Mouse (Mus musculus) spleen, adult 12 weeks (tissue): Measurements from ENCODE around the gene Slc22a14.
"Not testable (repeated sequence)": the region's sequence is repeated elsewhere in the genome, so short reads cannot be mapped to it uniquely, and the experiment has no call there.

Experiments used
- DNase-seq: peaks from one replicate; pipeline ENCODE4 v3.0.0; 2022; ENCODE audit warnings: low spot score

The Slc22a14 gene

DNA sequence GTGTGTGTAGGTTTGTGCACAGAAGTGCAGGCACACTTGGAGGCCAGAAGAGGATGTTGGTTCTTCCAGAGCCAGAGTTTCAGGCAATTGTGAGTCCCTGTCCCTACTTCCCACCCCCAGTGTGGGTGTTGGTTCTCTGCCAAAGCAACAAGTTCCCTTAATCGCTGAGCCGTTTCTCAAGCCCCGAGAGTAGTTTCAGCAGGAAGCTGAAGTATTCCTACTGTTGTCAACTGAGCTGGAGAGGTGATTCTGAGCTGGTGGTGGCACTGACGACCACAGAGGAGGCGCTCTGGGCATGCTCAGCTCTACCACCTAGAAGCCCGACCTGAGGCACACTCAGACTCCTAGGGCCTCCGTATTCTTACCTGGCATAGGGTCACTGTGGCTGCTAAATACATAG lies at the start of gene Slc22a14:
TSS of gene Slc22a14 (minus strand) at position 270 of the 400 bp plus-strand sequence.
- DNase-seq = no peak

DNA sequence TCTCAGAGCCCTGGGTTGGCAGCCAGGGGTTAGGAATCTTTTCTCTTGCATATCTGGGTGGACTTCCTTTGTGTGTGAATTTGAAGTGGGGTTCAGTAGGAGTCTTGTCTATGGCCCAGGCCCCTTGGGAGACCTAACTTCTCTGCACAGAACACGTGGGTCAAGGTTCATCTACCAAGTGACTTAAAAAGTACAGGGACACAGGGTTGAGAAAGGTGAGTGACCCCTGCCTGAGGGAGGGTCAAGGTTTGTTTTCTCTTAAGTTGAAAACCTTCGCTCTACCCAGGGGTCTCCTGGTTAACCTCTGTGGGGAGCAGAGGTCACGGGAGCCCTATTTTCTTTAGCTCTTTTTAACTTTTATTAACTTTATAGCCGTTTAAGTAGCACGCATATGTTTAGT lies 44.5 kb upstream of the Slc22a14 start:
- no peak for DNase-seq

DNA sequence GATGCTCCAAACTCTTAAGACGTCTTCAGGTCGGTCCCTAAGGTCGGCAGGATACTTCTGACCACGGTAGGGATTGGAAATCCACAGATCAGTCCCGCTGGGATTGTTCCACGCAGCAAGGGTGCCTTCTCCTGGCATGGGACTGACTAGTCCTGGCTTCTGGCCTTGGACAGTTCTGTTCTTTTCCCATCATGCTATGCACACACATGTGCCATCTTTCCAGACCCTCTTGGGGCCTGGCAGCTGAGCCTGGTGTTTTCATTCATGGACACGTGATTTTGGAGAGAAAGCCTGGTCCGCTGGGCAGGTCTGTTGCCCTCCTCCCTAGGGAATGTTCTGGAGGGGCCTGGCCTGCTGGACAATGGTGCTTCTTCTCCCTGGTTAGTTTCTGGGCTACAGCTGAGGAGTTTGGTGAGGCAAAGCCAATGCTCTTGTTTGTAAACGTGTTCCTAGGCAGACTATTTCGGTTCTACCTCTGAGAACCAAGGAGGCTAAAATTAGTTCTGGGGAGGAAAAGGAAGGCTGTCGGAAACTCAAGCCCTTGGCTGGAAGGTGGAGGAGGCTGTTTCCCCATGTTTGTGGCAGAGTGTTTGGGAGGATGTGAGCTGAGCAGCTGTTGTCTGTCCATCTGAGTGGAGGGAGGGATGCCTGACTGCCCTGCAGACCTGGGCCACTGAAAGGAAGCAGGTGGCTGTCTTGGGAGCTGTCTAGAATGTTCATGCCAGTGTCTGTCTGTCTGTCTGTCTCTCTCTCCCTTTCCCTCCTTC lies 43.7 kb upstream of the Slc22a14 start:
- no peak for DNase-seq

DNA sequence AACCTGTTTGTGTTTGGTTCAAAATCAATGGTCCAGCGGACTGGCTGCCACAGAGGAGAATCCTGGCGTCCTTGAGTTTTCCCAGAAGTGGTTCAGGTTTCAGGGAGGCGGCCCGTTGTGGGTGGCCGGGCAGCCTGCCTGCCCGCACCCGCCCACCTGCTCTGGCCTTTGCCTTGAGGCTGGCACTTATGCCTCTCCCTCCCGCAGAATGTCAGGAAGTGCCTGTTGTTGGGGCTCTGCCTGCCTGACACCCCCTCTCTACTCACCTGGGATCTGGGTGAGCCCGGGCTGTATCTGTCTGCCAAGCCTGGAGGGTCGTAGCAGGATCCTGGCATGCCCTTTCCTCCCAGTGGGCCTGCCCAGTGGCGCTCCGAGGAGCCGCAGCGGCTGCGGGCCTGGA lies 42.5 kb upstream of the Slc22a14 start:
- DNase-seq = no peak

DNA sequence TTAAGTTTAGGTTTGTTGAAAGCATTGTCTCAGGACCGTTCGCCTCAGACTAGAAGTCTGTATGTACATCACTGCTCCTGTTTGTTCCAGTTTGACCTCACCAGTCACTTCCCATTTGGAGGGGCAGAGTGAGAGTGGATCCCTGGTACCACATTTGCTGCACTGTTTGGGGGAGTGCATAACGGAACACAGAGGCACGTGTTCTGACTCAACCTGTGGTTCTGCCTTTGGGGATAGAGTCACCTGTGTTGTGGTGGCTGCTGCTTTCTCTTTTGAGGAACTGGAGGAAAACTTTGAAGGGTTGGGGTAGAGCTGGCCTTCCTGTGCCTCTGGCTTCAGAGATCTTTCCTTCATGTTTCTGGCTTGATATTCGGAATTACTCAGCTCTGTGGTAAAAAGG lies 38.7 kb upstream of the Slc22a14 start:
- no peak for DNase-seq

DNA sequence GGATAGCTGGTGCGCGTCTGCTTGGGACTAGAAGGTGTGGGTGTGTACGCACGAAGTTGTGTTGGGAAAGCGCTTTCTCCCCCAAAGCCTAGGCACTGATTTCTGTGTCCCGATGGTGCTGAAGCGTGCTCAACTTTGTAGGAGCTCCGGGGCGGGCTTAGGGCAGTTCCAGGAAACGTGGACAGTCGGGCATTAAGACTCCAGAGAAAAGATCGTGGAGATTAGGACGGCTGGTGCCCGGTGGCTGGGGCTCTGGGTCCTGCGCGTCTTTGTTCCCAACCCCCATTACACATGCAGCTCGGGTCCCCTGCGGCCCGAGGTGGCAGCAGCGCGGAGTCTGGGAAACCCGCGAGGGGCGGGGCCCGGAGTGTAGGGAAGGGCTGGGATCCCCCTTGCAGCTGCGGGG lies 37.9 kb upstream of the Slc22a14 start:
- no peak for DNase-seq

DNA sequence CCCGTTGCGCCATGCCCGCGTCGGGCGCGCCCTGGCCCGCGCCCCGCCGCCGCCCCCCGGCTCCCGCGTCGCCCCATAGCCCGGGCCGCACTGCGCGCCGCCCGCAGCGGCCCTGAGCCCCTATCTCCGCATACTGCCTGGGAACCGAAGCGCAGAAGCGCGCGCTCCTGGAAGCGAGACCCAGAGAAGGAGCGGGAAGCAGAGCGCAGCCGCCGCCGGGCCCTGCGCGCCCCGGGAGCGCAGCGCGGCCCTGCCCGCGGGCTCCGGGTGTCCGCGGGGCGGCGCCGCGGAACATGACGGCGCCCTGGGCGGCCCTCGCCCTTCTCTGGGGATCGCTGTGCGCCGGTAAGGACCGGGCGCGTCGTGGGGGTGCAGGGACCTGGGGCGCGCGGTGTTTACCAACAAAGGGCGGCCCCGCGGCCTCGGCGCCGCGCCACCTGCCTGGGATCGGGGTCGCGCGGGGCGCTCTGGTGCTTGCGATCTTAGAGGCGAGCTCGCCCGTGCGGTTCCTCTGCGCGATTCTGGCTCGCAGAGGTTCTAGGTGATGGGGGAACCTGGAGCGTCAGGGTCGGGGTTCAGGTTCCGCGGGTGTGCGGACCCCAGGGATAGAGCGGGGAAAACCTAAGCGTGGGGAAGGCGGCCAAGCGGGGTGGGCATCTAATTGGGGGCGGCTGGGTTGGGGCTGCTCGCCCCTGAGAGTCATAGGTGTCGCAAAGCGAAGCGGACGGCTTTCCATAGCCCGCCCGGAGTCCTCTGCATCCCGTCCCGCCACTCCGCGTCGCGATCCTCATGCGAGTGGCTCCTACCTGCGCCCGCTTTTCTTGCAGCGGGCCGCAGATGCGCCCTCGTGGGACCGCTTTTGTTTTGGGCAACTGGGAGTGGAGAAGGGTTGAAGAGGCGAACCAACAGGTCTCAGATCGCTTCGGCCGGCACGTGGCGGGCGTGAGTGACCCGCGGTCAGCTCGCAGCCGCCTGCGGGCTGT lies 37.2 kb upstream of the Slc22a14 start:
- DNase-seq = no peak

DNA sequence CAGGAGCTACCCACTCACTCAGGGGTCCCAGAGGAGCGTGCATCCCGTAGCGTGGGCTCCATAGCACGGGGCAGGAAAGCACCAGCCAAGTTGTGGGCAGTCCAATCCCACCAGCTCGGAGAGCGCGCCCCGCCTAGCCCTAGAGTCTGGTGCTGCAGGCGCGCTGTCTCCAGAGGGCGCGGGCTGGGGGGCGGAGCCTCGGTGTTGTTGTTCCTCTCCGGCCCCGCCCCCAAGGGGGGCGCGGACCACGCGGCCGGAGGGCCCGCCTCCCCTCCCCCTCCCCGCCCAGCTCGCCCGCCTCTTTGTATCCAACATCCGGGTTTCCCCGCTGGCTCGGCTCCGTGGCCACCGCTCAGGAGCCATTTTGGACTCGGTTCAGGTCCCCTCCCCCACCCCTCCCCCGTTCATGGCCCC lies 36.5 kb upstream of the Slc22a14 start, which contains the start of gene Acvr2b:
TSS of gene Acvr2b (plus strand) at position 318 of the 414 bp plus-strand sequence.
- peak; percentile 19 for DNase-seq

DNA sequence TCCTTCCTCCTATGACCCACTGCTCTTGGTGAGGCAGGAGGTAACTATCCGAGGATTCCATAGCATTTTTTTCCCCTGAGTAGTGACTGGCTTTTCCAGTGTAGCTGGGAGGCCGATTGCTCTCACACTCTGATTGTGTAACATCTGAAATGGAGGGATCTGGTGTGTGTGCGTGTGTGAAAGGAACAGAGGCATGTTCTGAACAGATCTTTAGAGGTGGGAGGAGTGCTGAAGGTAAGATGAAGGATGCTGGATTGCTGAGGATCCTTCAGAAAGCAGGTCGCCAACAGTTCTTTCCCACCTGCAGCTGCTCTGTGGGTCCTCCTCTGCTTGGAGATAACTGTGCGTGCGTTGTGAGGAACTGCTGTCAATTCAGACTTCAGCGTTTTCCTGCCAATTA lies 36.0 kb upstream of the Slc22a14 start:
- no peak for DNase-seq

DNA sequence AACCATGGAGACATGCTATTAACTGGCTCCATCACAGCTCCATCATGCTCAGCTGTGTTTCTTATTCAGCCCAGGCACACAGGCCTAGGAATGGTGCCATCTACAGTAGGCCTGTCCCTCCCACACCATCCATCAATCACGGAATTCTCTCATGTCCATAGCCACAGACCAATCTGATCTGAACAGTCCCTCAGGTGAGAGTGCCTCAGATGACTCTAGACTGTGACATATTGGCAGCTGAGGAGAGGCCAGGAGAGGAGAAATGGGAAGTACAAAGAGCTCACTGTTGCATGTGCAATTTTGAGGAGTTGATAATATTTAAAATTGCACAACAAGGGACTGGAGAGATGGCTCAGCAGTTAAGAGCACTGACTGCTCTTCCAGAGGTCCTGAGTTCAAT lies 29.5 kb upstream of the Slc22a14 start:
- DNase-seq = no peak

DNA sequence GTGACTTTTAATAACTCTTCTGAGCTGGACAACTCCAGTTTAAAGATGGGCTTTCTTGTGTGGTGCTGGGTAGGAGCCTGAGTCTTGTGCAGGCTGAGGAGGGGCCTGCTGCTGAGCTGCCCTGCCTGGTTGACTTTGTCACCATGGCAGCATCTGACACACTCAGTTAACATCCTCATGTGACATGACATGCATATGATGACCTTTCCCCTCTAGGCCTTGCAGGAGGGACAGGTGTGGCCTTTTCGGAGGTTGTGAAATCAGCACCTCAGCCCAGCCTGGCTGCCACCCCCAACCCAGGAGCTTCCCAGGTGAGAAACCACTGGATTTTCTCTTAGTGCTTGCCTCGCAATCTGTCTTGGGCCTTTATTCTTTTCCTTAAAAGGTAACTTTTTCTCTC lies 24.9 kb upstream of the Slc22a14 start:
- no peak for DNase-seq

DNA sequence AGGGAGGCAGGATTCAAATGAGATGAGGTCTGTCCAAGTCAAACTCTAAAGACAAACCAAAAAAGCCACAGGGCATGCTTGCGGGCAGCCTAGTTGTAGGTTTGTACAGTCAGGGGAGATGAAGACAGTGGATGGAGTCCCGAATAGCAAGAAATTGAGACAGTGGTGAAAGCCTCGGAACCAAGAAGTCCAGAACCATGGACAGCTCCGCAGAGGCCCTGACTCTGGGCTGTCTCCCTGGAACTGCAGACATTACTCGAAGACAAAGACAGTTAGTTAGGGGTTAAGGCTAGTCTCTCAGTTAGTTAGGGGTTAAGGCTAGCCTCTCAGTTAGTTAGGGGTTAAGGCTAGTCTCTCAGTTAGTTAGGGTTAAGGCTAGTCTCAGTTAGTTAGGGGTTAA lies 23.6 kb upstream of the Slc22a14 start:
- no peak for DNase-seq

DNA sequence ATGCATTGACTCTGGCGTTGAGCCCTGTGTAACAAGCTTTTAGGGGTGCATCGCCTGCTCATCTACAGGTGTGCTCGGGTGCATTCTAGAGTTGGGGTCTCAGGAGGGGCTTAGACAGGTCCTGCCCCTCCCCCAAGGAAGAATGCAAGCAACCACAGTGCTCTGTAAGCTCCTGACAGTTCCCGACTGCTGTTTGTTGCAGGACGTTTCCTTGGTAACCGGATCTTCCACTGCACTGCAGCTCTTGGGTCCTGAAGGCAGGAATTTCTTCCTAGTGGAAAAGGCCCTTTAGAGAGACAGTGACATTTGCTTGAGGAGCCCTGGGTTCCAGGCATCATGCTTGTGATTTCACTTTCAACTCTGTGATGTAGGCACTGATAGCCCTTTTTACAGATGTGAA lies 17.2 kb upstream of the Slc22a14 start:
- no peak for DNase-seq

DNA sequence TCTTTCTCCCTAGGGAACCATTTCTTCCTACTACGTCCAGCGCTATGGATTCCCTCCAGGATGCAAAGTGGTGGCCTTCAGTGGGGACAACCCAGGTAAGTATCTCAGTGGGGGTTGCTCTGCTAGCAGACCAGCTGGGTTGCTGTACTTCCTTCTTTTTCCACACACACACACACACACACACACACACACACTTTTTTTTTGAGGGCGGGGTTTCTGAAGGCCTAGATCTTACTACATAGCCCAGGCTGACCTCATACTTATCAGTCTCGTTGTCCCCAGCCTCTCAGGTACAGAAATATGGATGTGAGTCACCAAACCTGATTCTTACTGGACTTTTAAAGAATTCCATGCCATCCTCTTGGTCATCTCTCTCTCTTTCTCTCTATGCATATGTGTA lies 12.9 kb upstream of the Slc22a14 start:
- DNase-seq = no peak

DNA sequence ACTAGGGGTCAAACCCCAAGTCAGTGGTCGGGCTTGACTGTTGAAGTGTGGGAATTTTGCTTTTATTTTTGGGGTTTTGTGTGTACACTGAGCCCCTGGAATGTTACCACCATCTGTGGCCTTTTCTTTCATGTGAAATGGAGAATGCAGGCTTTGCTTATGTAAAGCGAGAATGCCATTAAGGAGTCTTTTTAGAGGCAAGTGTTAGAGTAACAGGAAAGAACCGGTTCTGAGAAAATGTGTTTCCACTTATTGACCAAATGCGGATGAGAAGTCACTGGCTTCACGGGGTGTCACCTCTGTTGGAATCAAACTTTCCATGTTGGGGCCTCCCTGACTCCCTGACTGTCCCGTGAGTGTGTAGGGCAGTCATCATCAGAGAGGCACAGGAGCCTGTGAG lies 10.2 kb upstream of the Slc22a14 start:
- no peak for DNase-seq

DNA sequence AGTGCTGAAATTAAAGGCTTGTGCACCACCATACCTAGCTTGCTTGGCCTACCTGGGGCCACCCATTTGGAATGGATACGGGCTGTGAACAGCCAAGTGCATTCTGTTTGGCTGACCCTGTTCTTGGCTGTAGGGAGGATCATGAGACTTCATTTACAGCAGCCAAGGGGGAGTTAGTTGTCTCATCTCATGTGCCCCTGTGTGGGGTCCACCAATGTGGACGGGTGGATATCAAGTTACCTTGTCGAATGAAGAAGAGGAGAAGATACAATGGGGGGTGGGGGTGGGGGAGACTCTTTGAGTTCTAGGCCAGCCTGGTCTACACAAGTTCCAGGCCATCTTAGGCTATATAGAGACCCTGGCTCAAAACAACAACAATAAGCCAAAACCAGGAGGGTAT lies 9.7 kb upstream of the Slc22a14 start:
- no peak for DNase-seq

DNA sequence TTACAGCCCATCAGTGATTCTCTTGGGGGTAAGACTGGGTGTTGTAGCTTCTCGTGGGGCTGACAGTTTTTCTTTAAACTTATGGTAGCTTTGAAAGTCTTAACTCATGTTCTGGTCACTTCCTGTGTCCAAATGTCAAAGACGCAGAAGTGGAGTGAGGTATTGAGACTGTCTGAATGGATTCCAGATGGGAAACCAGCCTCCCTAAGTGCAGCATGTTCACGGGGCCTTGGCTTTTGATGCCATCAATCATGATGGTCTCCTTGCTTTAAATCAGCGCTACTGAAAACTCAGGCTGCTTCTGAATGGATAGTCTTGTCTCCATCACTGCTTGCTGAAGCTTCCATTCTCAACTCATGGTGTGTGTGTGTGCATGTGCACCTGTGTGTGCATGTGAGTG lies 5.9 kb upstream of the Slc22a14 start:
- no peak for DNase-seq

DNA sequence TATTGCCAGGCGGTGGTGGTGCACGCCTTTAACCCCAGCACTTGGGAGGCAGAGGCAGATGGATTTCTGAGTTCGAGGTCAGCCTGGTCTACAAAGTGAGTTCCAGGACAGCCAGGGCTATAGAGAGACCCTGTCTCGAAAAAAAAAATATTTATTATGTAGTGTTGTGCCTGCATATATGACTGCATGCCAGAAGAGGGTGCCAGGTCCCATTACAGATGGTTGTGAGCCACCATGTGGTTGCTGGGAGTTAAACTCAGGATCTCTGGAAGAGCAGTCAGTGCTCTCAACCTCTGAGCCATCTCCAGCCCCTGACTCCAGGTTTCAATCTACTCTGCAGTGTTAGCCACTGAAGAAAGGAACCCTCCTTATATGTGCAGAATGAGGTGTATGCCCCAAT lies 5.4 kb upstream of the Slc22a14 start:
- not testable (repeated sequence) for DNase-seq

DNA sequence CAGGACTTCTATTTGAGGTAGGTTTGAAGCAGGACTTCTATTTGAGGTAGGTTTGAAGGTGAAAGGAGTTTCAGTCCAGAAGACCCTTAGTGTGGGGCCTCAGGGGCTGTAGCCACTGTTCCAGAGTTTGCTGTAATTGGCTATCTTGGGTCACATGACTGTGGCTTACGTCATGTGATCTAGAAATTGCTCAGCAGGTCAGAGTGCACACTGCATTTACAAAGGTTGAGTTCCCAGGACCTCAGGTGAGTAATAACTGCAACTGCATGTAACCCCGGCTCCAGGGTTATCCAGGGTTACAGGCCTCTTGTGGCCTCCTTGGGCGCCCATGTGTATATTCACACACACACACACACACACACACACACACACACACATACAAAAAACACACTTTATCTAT lies 3.0 kb upstream of the Slc22a14 start:
- DNase-seq = no peak

DNA sequence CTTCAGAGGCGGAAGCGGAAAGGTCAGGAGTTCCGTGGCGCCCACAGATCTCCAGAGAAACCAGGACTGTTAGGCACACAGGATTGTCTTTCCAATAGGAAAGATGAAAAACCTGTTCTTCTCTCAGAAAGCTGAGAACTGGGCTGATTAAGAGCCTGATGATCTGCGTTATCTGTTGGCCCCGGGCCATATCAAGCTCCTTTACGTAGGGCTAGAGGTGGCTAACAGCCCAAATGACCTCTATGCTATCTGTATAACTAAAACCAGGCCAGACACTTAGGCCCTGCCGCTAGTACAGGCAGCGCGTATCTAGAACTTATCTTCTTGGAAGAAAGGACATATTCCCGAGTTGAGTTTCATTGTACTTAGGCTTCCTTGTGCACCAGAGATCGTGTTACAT lies 2.1 kb downstream of the Slc22a14 start:
- no peak for DNase-seq

DNA sequence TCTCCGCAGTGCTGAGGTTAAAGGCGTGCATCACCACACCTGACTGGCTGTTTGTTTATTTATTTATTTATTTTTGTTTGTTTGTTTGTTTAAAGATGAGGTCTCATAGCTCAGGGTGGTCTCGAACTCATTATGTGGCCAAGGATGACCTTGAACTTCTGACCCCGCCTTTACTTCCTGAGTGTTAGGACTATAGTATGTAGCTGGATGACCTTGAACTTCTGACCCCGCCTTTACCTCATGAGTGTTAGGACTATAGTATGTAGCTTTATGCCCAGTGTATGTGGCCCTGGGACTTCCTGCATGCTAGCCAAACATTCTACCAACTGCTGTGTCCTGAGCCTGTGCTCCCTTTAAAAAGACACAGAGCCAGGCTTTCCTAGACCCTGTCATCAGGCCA lies 3.9 kb downstream of the Slc22a14 start:
- DNase-seq = no peak

DNA sequence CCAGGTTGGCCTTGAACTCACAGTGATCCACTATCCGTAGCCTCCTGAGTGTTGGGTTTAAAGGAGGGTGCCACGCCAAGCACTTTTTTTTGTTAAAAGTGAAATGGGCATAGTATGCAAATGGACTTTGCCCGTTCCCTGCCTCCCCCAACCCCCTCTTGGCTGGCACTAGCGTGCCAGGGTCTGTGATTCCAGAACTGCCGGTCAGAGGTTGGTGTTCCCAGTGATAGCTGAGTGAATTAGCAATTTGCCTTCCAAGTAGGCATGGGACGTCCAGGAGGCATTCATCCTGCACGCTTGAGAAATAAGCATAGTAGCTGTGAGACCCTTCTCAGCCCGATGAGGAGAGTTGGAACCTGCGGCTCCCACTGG lies 7.3 kb downstream of the Slc22a14 start:
- no peak for DNase-seq
